Mouse (Mus musculus) layer of hippocampus, adult 2 months (tissue): ENCODE data around the gene Oas1e. TPM values are rescaled to one million over a fixed set of nuclear protein-coding genes. Genes with fewer than 3 reads are reported as not detected.
A peak's percentile ranks its signal among the peaks of the same experiment; 100 is the strongest.

Experiments
- DNase-seq, 2 experiments: peaks; one replicate each; pipeline ENCODE4 v3.0.0; 2022; ENCODE audit warnings: low spot score in 2 of 2
- H3K27ac ChIP-seq: fragments of 200-600 bp; 2 replicates; pipeline ENCODE4 v1.8.1; 2022
- H3K4me3 ChIP-seq: fragments of 200-600 bp; 2 replicates; pipeline ENCODE4 v1.8.1; 2022; ENCODE audit warnings: mild to moderate bottlenecking
- CTCF ChIP-seq: fragments of 200-600 bp; conservative IDR thresholded peaks from 2 replicates; pipeline ENCODE4 v1.8.1; 2022; ENCODE audit warnings: antibody characterized with exemption, mild to moderate bottlenecking, moderate library complexity
- total RNA-seq, 2 experiments: library from RNA; stranded (reverse); gene quantifications; 2 replicates each; pipeline ENCODE4 v1.2.3; 2021

Gene Oas1e
- total RNA-seq, 2 experiments from 2014 or later: not detected

- Histone ChIP-seq H3K27ac (no peak overlapping the region), H3K4me3 (no peak overlapping the region)
- peak; percentile 92 for TF ChIP-seq CTCF
- peak in 1 of 2 experiments; percentile 58 for DNase-seq
These were observed 2.3 kb downstream of the Oas1e start for GRCm38 (mm10) chr5:120793043-120793442.

DNA sequence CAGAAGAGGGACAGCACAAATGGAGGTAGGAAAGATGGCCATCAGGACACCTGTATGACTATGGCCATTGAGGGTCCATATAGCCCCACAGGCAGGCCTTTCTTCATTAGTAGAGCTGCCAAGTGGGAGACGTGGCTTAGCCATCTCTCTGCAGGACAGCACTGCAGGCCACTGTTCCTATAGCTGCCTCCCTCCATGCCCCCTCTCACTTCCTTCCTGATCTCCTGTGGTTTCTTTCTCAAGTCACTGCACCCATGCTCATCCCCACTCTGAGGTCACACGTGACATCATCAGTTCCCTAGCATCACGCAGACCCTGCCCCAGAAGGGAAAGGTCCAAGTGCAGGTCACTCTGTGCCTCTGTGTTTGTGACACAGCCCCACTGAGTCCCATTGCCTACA, 8.3 kb downstream of the Oas1e start:
- Histone ChIP-seq H3K4me3 (no peak overlapping the region), H3K27ac (no peak overlapping the region)
- no peak for TF ChIP-seq CTCF
- DNase-seq: no peak

DNA sequence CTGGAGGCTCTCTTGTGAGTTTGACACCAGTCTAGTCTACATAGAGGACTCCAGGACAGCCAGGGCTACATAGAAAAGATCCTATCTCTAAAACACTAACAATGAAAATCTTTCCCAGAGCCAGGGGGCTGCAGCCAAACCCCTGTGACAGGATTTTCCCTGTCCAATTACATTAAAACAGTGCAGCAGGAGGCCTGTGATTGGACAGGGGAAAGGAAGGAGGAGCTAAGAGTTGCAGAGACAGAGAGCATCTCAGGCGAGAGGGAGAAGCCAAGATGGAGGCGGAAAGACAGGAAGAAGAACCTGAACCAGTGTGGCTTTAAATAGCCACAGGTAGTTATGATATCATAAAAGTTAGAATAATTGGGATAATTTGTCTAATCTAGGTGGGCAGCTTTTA, 12.9 kb downstream of the Oas1e start:
- no peak for TF ChIP-seq CTCF
- no peak for DNase-seq

GRCm38 (mm10) chr5:120781646-120782045, 13.7 kb downstream of the Oas1e start:
- H3K4me3 ChIP-seq: no peak overlapping the region
- peak in 1 of 2 experiments; percentile 18 for DNase-seq
- H3K27ac ChIP-seq: no peak overlapping the region
- peak; percentile 66 for TF ChIP-seq CTCF

More for the DNA sequence above, 12.9 kb downstream of the Oas1e start:
- Histone ChIP-seq H3K4me3 (no peak overlapping the region), H3K27ac (no peak overlapping the region)

GRCm38 (mm10) chr5:120779922-120780321, 15.4 kb downstream of the Oas1e start:
- Histone ChIP-seq H3K4me3 (no peak overlapping the region), H3K27ac (no peak overlapping the region)
- no peak for TF ChIP-seq CTCF
- peak in 1 of 2 experiments; percentile 13 for DNase-seq

DNA sequence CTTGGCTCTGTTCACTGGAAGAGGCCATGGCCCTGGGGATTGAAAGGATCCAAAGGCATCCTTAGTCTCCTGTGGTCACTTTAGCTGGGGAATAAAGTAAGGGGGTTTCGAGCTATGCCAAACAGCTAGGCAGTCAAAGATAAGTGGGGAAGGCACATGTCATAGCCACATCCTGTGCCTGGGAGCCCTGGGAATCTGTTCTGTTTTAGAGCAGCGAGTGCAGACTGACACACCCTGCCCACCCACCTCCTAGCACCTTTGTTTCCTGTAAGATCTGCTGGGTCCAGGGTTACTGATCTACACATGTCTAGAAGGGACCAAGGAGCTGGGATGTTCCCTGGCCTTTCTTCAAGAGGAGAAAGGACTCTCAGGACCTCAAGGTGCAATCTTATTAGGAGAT, 16.4 kb downstream of the Oas1e start:
- no peak for DNase-seq
- Histone ChIP-seq H3K4me3 (no peak overlapping the region), H3K27ac (no peak overlapping the region)
- no peak for TF ChIP-seq CTCF

DNA sequence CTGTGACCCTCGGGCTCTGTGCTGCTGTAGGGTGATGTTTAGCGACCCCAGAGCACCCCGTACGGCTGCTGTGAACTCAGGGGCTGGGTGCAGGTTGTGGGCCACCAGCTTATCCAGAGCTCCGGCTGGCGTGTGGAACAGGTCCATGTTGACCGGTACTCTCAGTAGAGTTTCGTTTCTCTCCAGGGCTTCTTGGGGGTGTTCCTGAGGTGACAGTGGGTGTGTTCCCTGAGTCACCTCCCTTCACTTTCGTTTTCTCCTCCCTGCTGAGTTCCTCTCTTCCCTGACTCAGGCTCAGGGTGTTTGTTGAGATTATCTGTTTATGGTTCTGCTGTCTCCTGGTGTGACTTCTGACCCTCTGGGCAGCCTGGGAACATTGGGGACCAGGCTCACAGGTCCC, 17.9 kb downstream of the Oas1e start, which contains the start of gene Oas3:
TSS of gene Oas3 (minus strand) at position 184 of the 400 bp plus-strand sequence.
- DNase-seq: no peak
- H3K4me3 ChIP-seq: no peak within 1 kb of the TSS
- H3K27ac ChIP-seq: no peak within 1 kb of the TSS
- TF ChIP-seq CTCF: no peak

DNA sequence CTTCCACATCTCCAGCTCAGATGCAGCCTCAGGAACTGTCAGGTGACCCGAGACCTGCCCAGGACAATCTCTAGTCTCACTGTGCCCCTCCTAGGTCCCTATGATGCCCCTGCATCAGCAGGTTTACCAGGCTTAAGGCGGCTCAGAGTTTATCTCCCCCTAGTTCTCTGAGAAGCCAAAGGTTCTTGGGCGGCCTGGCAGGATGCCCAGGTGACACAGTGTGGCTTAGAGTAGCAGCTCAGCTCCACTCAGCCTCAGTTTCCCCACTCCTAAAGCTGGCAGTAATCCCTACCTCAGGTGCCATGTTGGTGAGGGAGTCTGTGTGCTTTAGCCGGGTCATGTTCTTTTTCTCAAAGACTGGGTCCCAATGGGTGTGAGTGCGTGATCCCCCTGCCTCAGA, 18.5 kb downstream of the Oas1e start:
- no peak for TF ChIP-seq CTCF
- no peak overlapping the region for H3K27ac ChIP-seq
- no peak for DNase-seq
- no peak overlapping the region for H3K4me3 ChIP-seq

- no peak overlapping the region for H3K27ac ChIP-seq
- no peak for DNase-seq
- TF ChIP-seq CTCF: no peak
- H3K4me3 ChIP-seq: no peak overlapping the region
These were observed 19.9 kb downstream of the Oas1e start for GRCm38 (mm10) chr5:120775287-120775985.

DNA sequence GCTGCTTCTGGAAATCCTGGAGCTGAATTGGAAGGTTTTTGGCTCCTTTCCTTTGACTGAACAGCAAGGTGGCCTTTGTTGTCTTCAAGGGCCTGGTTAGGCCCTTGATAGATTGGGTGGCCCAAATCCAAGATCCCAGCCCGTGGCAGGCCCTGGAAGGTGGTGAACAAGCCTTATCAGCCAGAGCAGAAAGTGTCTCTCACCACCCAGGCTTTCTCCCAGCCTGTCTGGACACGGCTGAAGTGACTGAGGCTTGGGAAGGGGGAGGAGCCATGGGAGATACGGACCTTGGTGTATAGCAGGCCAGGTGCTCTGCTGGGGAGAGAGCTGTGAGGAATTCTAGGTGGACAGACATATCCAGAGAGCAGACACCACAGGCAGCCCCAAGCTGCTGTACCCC, 25.9 kb downstream of the Oas1e start:
- TF ChIP-seq CTCF: no peak
- no peak overlapping the region for H3K4me3 ChIP-seq
- DNase-seq: no peak
- H3K27ac ChIP-seq: no peak overlapping the region

- Histone ChIP-seq H3K27ac (no peak overlapping the region), H3K4me3 (no peak overlapping the region)
- TF ChIP-seq CTCF: peak; percentile 28
- DNase-seq: no peak
These were observed 30.3 kb downstream of the Oas1e start for GRCm38 (mm10) chr5:120765010-120765409.

- H3K4me3 ChIP-seq: no peak overlapping the region
- no peak for TF ChIP-seq CTCF
These were observed 33.4 kb downstream of the Oas1e start for GRCm38 (mm10) chr5:120761901-120762300.

DNA sequence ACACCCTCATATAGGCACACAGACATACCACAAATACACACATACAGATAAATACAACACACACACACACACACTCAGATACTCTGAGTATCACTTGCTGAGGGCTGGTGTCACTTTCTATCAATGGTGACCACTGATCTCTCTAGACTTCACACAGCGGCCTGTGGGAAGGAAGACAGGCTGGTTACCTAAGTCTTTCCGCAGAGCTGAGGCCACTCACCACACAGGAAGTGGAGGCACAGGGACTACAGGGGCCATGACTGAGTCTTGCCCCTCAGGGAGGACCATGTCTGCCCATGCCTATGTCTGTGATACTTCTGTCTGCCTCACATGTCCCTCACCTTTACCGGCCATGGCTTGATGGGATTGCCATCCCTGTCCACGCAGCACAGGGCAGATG, 41.1 kb downstream of the Oas1e start:
- TF ChIP-seq CTCF: no peak
- H3K27ac ChIP-seq: no peak overlapping the region
- H3K4me3 ChIP-seq: no peak overlapping the region
- no peak for DNase-seq

More at GRCm38 (mm10) chr5:120761901-120762300, 33.4 kb downstream of the Oas1e start:
- no peak for DNase-seq
- no peak overlapping the region for H3K27ac ChIP-seq

DNA sequence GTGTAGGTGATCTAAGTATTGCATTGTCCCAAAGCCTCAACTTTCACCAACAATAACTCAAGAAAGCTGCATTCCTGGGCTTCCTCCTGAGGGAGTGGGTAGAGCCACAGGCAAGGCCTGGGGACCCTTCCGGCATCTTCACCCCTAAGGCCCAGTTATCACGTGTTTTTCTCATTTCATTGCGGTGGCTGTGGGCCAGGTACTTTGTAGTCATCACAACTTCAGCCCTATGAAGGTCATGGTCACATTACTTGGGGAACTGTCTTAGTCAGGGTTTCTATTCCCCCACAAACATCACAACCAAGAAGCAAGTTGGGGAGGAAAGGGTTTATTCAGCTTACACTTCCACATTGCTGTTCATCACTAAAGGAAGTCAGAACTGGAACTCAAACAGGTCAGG, 42.5 kb downstream of the Oas1e start:
- TF ChIP-seq CTCF: no peak
- DNase-seq: no peak
- H3K4me3 ChIP-seq: no peak overlapping the region
- H3K27ac ChIP-seq: no peak overlapping the region

- no peak for TF ChIP-seq CTCF
- no peak overlapping the region for H3K27ac ChIP-seq
- DNase-seq: no peak
- no peak overlapping the region for H3K4me3 ChIP-seq
These were observed 44.1 kb downstream of the Oas1e start for GRCm38 (mm10) chr5:120751206-120751605.
